Mouse (Mus musculus) bone marrow macrophage, adult 2 months (primary cell): ENCODE data around the gene Fmo6.

Experiments used
- CTCF ChIP-seq: IDR thresholded peaks from 2 replicates; pipeline ENCODE4 v1.5.1; 2012; ENCODE audit warnings: low read depth, mild to moderate bottlenecking, low read length, moderate library complexity
- POLR2A ChIP-seq: IDR thresholded peaks from 2 replicates; pipeline ENCODE4 v1.6.1; 2012; ENCODE audit warnings: mild to moderate bottlenecking, low read depth, low read length, borderline replicate concordance

DNA sequence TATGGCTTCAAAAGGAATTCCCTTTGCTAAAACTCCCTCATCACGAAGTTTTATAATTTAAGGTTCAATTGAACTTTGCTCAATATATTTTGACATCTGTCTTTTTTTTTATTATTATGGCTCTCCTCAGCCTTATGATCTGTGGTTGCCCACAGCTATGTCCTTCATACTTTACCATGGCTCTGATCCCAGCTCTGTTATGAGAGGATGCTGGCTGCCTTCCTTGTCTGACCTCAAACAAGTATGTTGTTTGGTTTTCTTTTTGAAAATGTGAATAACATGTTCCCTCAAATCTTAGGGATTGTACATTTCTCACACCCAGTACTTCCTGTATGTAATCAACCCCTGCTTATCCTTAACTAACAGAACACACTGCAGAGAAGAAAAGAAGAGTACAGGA lies 20.1 kb upstream of the Fmo6 start:
- TF ChIP-seq CTCF, result no peak
- TF ChIP-seq POLR2A, result no peak
